Mouse (Mus musculus) kidney, postnatal 0 days (tissue): ENCODE measurements at regions not wholly inside any gene's neighbourhood (a gene's known extent, or its start where the extent isn't known, plus 50 kb on each side); places are given as distances from the start of the nearest gene placed in this dataset.

ENCODE experiments used
- ATAC-seq: fragments of 200-750 bp; cut with Nextera tagmentation; replicated peaks from 2 replicates; pipeline ENCODE4 v1.8.0; 2017; ENCODE audit warnings: low read depth, moderate number of reproducible peaks, moderate TSS enrichment, moderate library complexity; ENCODE audit not compliant: low FRiP score
- DNase-seq: peaks from one replicate; pipeline ENCODE4 v3.0.0-alpha.2; 2016; ENCODE audit warnings: low spot score
- H3K27ac ChIP-seq: fragments of 300-500 bp; sonication (generic); 2 replicates; pipeline ENCODE4 v1.5.1; 2014; ENCODE audit warnings: mild to moderate bottlenecking
- H3K27me3 ChIP-seq: fragments of 300-500 bp; sonication (generic); 2 replicates; pipeline ENCODE4 v1.6.1; 2014; ENCODE audit warnings: low read length, mixed read lengths; ENCODE audit not compliant: insufficient read depth
- H3K36me3 ChIP-seq: fragments of 300-500 bp; sonication (generic); 2 replicates; pipeline ENCODE4 v1.6.1; 2014; ENCODE audit warnings: low read length, mixed read lengths; ENCODE audit not compliant: insufficient read depth
- H3K4me1 ChIP-seq: fragments of 300-500 bp; sonication (generic); replicated peaks from 2 replicates; pipeline ENCODE4 v1.6.1; 2014; ENCODE audit warnings: antibody characterized with exemption, low read length, mixed read lengths; ENCODE audit not compliant: insufficient read depth
- H3K4me2 ChIP-seq: fragments of 300-500 bp; sonication (generic); 2 replicates; pipeline ENCODE4 v1.6.1; 2014; ENCODE audit warnings: mild to moderate bottlenecking, low read length, moderate library complexity, mixed read lengths
- H3K4me3 ChIP-seq: fragments of 300-500 bp; sonication (generic); replicated peaks from 2 replicates; pipeline ENCODE4 v1.5.1; 2014; ENCODE audit warnings: low read depth, low read length
- H3K9ac ChIP-seq: fragments of 300-500 bp; sonication (generic); 2 replicates; pipeline ENCODE4 v1.6.1; 2014; ENCODE audit warnings: low read depth, low read length
- H3K9me3 ChIP-seq: fragments of 300-500 bp; sonication (generic); replicated peaks from 2 replicates; pipeline ENCODE4 v1.6.1; 2016; ENCODE audit warnings: low read length, inconsistent platforms, mixed read lengths
- CTCF ChIP-seq: IDR thresholded peaks from 2 replicates; pipeline ENCODE4 v1.5.1; 2016; ENCODE audit warnings: antibody characterized with exemption, low read depth, mild to moderate bottlenecking, moderate library complexity
- WGBS: fragments of 180-500 bp; shearing (Covaris S2); extraction: QIAGEN DNeasy Blood & Tissue Kit; methylation state at CpG from one replicate; pipeline ENCODE4 v1.1.7; 2014; 5-methylcytosine and 5-hydroxymethylcytosine counted together

- H3K4me3 ChIP-seq: no peak overlapping the region
- ATAC-seq (no peak), DNase-seq (peak; percentile 57)
- TF ChIP-seq CTCF: no peak
- WGBS: 20% methylated on average over 14 of the region's 14 CpGs
- no peaks in the 10 kb centered on the region for H3K36me3 ChIP-seq
- H3K27ac ChIP-seq: no peak overlapping the region
- no peak overlapping the region for H3K9ac ChIP-seq
- 0 out of 2 replicates have a peak, but pooled peaks cover 9% of the 10 kb centered on the region for H3K4me1 ChIP-seq
- no peaks in the 10 kb centered on the region for H3K27me3 ChIP-seq
- no peak overlapping the region for H3K4me2 ChIP-seq
- H3K9me3 ChIP-seq: no peaks in the 10 kb centered on the region; the same call in 1 of the 2 replicates
These were observed 249.8 kb downstream of the Plpp3 start for GRCm38 (mm10) chr4:105406786-105407464.

GRCm38 (mm10) chr4:105408896-105409295, 251.7 kb downstream of the Plpp3 start:
- 72% methylated on average over 9 of the region's 9 CpGs for WGBS
- Histone ChIP-seq H3K9me3 (no peaks in the 10 kb centered on the region; the same call in 1 of the 2 replicates), H3K36me3 (no peaks in the 10 kb centered on the region), H3K4me2 (no peak overlapping the region), H3K4me3 (no peak overlapping the region), H3K4me1 (0 out of 2 replicates have a peak, but pooled peaks cover 9% of the 10 kb centered on the region), H3K27me3 (no peaks in the 10 kb centered on the region), H3K9ac (no peak overlapping the region), H3K27ac (no peak overlapping the region)
- no peak for TF ChIP-seq CTCF
- DNase-seq (no peak), ATAC-seq (no peak)

GRCm38 (mm10) chr4:105417166-105417565, 260.0 kb downstream of the Plpp3 start:
- Histone ChIP-seq H3K4me1 (peaks cover under 1% of the 10 kb centered on the region), H3K4me3 (no peak overlapping the region), H3K9ac (no peak overlapping the region), H3K27ac (no peak overlapping the region), H3K27me3 (no peaks in the 10 kb centered on the region), H3K36me3 (no peaks in the 10 kb centered on the region), H3K4me2 (no peak overlapping the region), H3K9me3 (no peaks in the 10 kb centered on the region)
- DNase-seq (no peak), ATAC-seq (no peak)
- no peak for TF ChIP-seq CTCF
- WGBS: 94% methylated on average over 3 of the region's 3 CpGs

GRCm38 (mm10) chr4:105422466-105422865, 265.3 kb downstream of the Plpp3 start:
- H3K9ac ChIP-seq: no peak overlapping the region
- peaks cover 6% of the 10 kb centered on the region for H3K4me1 ChIP-seq
- H3K4me2 ChIP-seq: no peak overlapping the region
- no peaks in the 10 kb centered on the region for H3K9me3 ChIP-seq
- H3K4me3 ChIP-seq: no peak overlapping the region
- no peaks in the 10 kb centered on the region for H3K27me3 ChIP-seq
- DNase-seq (peak; percentile 65), ATAC-seq (no peak)
- 16% methylated on average over 7 of the region's 7 CpGs for WGBS
- no peak for TF ChIP-seq CTCF
- H3K27ac ChIP-seq: peak overlapping the region; percentile 25; the same call in 1 of the 2 replicates
- no peaks in the 10 kb centered on the region for H3K36me3 ChIP-seq

- ATAC-seq: no peak
- H3K4me3 ChIP-seq: no peak overlapping the region
- DNase-seq: no peak
These were observed 266.6 kb downstream of the Plpp3 start for GRCm38 (mm10) chr4:105423727-105424201.

GRCm38 (mm10) chr4:105425086-105425485, 267.9 kb downstream of the Plpp3 start:
- DNase-seq: no peak
- H3K9me3 ChIP-seq: no peaks in the 10 kb centered on the region
- 57% methylated on average over 6 of the region's 6 CpGs for WGBS

More at GRCm38 (mm10) chr4:105423727-105424201, 266.6 kb downstream of the Plpp3 start:
- Histone ChIP-seq H3K4me2 (no peak overlapping the region), H3K36me3 (no peaks in the 10 kb centered on the region), H3K27me3 (no peaks in the 10 kb centered on the region), H3K4me1 (peaks cover 6% of the 10 kb centered on the region), H3K9me3 (no peaks in the 10 kb centered on the region), H3K9ac (no peak overlapping the region), H3K27ac (peak overlapping the region; percentile 66; the same call in 1 of the 2 replicates)
- WGBS: 56% methylated on average over 3 of the region's 3 CpGs
- TF ChIP-seq CTCF: no peak

More at GRCm38 (mm10) chr4:105425086-105425485, 267.9 kb downstream of the Plpp3 start:
- H3K27me3 ChIP-seq: no peaks in the 10 kb centered on the region
- no peak overlapping the region for H3K4me3 ChIP-seq
- H3K4me2 ChIP-seq: no peak overlapping the region
- peak overlapping the region; percentile 66; the same call in 1 of the 2 replicates for H3K27ac ChIP-seq
- no peak for TF ChIP-seq CTCF
- peaks cover 6% of the 10 kb centered on the region for H3K4me1 ChIP-seq
- H3K9ac ChIP-seq: no peak overlapping the region
- ATAC-seq: no peak
- H3K36me3 ChIP-seq: no peaks in the 10 kb centered on the region
